Mouse (Mus musculus) CH12.LX (cell line): Measurements from ENCODE around the gene Pde4d. TPM values are rescaled to one million over a fixed set of nuclear protein-coding genes. Genes with fewer than 3 reads are reported as not detected.

ENCODE experiments used
- DNase-seq: peaks from one replicate; pipeline ENCODE4 v3.0.0-alpha.2; 2013; ENCODE audit errors: extremely low read depth
- H3K27ac ChIP-seq: 2 replicates; pipeline ENCODE4 v1.5.1; 2012; ENCODE audit warnings: low read depth, mild to moderate bottlenecking, control low read depth, moderate library complexity; ENCODE audit not compliant: insufficient read depth
- H3K27me3 ChIP-seq: replicated peaks from 2 replicates; pipeline ENCODE3; 2012; ENCODE audit warnings: inconsistent platforms
- H3K36me3 ChIP-seq, 2 experiments: replicated peaks in 1 of 2; 2 replicates each; pipeline versions ENCODE3 to v1.6.1; 2012; ENCODE audit warnings: inconsistent platforms in 1 of 2, low read length in 1 of 2, mild to moderate bottlenecking in 1 of 2, mixed read lengths in 1 of 2, moderate library complexity in 1 of 2; ENCODE audit not compliant: control insufficient read depth in 1 of 2, insufficient read depth in 1 of 2
- H3K4me1 ChIP-seq, 2 experiments: 2 replicates each; pipeline ENCODE4 v1.6.1; 2012; ENCODE audit warnings: inconsistent platforms in 1 of 2, moderate library complexity in 1 of 2; ENCODE audit not compliant: insufficient read depth in 2 of 2, control insufficient read depth in 1 of 2
- H3K4me2 ChIP-seq: 2 replicates; pipeline ENCODE4 v1.6.1; 2012; ENCODE audit warnings: low read depth, mild to moderate bottlenecking, control low read depth; ENCODE audit not compliant: poor library complexity, insufficient read depth, severe bottlenecking
- H3K4me3 ChIP-seq, 3 experiments: fragments of 150-350 bp in 1 of 3; sonication (generic) in 1 of 3; replicated peaks in 1 of 3; 2 replicates each; pipeline versions ENCODE3 to v1.5.1; 2011 to 2012; ENCODE audit warnings: low read depth in 2 of 3, low read length in 2 of 3, mild to moderate bottlenecking in 2 of 3, moderate library complexity in 2 of 3, control low read depth in 1 of 3, improper control_type of control experiment in 1 of 3, inconsistent platforms in 1 of 3, mixed read lengths in 1 of 3; ENCODE audit not compliant: poor library complexity in 1 of 3
- H3K79me2 ChIP-seq: replicated peaks from 2 replicates; pipeline ENCODE4 v1.6.1; 2012; ENCODE audit warnings: mild to moderate bottlenecking, moderate library complexity; ENCODE audit not compliant: control insufficient read depth, poor library complexity, insufficient read depth, severe bottlenecking; ENCODE audit errors: extremely low read depth
- H3K9ac ChIP-seq: 2 replicates; pipeline ENCODE4 v1.6.1; 2012; ENCODE audit warnings: low read depth, mild to moderate bottlenecking, control low read depth, moderate library complexity; ENCODE audit not compliant: insufficient read depth
- H3K9me3 ChIP-seq: replicated peaks from 2 replicates; pipeline ENCODE3; 2012; ENCODE audit warnings: low read length, inconsistent platforms, mixed read lengths
- CHD2 ChIP-seq: IDR thresholded peaks from 2 replicates; pipeline ENCODE4 v1.6.1; 2011; ENCODE audit warnings: low read length, improper control_type of control experiment
- E2F4 ChIP-seq: IDR thresholded peaks from 2 replicates; pipeline ENCODE4 v1.6.1; 2011; ENCODE audit warnings: low read depth, low read length, improper control_type of control experiment; ENCODE audit not compliant: insufficient replicate concordance
- ELF1 ChIP-seq: IDR thresholded peaks from 2 replicates; pipeline ENCODE4 v1.6.1; 2014; ENCODE audit warnings: low read depth, mild to moderate bottlenecking, inconsistent platforms, low read length, improper control_type of control experiment
- EP300 ChIP-seq: IDR thresholded peaks from 2 replicates; pipeline ENCODE4 v1.6.1; 2011; ENCODE audit warnings: low read length, improper control_type of control experiment
- ETS1 ChIP-seq: conservative IDR thresholded peaks from 2 replicates; pipeline ENCODE4 v1.6.1; 2012; ENCODE audit warnings: low read depth, mild to moderate bottlenecking, inconsistent platforms, low read length, improper control_type of control experiment, moderate library complexity
- GABPA ChIP-seq: IDR thresholded peaks from 2 replicates; pipeline ENCODE4 v1.6.1; 2012; ENCODE audit warnings: low read depth, low read length, improper control_type of control experiment, inconsistent platforms; ENCODE audit not compliant: insufficient replicate concordance
- IRF4 ChIP-seq: IDR thresholded peaks from 2 replicates; pipeline ENCODE4 v1.6.1; 2014; ENCODE audit warnings: low read depth, mild to moderate bottlenecking, inconsistent platforms, low read length, improper control_type of control experiment
- JUN ChIP-seq: IDR thresholded peaks from 2 replicates; pipeline ENCODE4 v1.6.1; 2011; ENCODE audit warnings: low read depth, mild to moderate bottlenecking, low read length, improper control_type of control experiment, moderate library complexity; ENCODE audit not compliant: insufficient read depth
- JUND ChIP-seq: conservative IDR thresholded peaks from 2 replicates; pipeline ENCODE4 v1.6.1; 2011; ENCODE audit warnings: low read depth, low read length, improper control_type of control experiment
- KAT2A ChIP-seq: IDR thresholded peaks from 2 replicates; pipeline ENCODE4 v1.6.1; 2012; ENCODE audit warnings: low read length, improper control_type of control experiment, inconsistent platforms; ENCODE audit not compliant: insufficient replicate concordance
- MAFK ChIP-seq: IDR thresholded peaks from 2 replicates; pipeline ENCODE4 v1.6.1; 2011; ENCODE audit warnings: low read length, improper control_type of control experiment; ENCODE audit not compliant: insufficient replicate concordance
- MXI1 ChIP-seq: IDR thresholded peaks from 2 replicates; pipeline ENCODE4 v1.6.1; 2011; ENCODE audit warnings: mild to moderate bottlenecking, low read depth, low read length, improper control_type of control experiment
- PAX5 ChIP-seq: IDR thresholded peaks from 2 replicates; pipeline ENCODE4 v1.6.1; 2012; ENCODE audit warnings: low read length, inconsistent platforms, mixed read lengths
- RCOR1 ChIP-seq: conservative IDR thresholded peaks from 2 replicates; pipeline ENCODE4 v1.6.1; 2012; ENCODE audit warnings: low read depth, mild to moderate bottlenecking, inconsistent platforms, low read length, improper control_type of control experiment
- SMC3 ChIP-seq: IDR thresholded peaks from 2 replicates; pipeline ENCODE4 v1.6.1; 2011; ENCODE audit warnings: low read depth, low read length, improper control_type of control experiment
- TBP ChIP-seq: conservative IDR thresholded peaks from 2 replicates; pipeline ENCODE4 v1.6.1; 2011; ENCODE audit warnings: low read depth, low read length, improper control_type of control experiment
- TCF12 ChIP-seq: IDR thresholded peaks from 2 replicates; pipeline ENCODE4 v1.6.1; 2014; ENCODE audit warnings: low read depth, mild to moderate bottlenecking, inconsistent platforms, low read length, improper control_type of control experiment
- ZMIZ1 ChIP-seq: IDR thresholded peaks from 2 replicates; pipeline ENCODE4 v1.6.1; 2012; ENCODE audit warnings: low read depth, mild to moderate bottlenecking, inconsistent platforms, low read length, improper control_type of control experiment
- ZNF384 ChIP-seq: IDR thresholded peaks from 2 replicates; pipeline ENCODE4 v1.6.1; 2012; ENCODE audit warnings: low read depth, low read length, improper control_type of control experiment, inconsistent platforms
- dilution Hi-C: fragments of 300-500 bp; cut with MboI; formaldehyde crosslinking; loops from 2 replicates; pipeline ENCODE4 v1.14.3; 2020; ENCODE audit warnings: low sequenced_read_pairs; ENCODE audit not compliant: extremely low pct_unique_long_range_greater_than_20kb, extremely low pct_ligation_motif_present
- in situ Hi-C: fragments of 300-500 bp; cut with MboI; formaldehyde crosslinking; loops from 3 replicates; pipeline ENCODE4 v1.14.3; 2019; ENCODE audit warnings: low sequenced_read_pairs, low pct_ligation_motif_present, low pct_unique_long_range_greater_than_20kb, mixed read lengths
- polyA plus RNA-seq: library from polyadenylated mRNA; unstranded; fragments of >175 nt; gene quantifications from 2 replicates; pipeline ENCODE4 v1.2.1, GENCODE M21; 2012; ENCODE audit warnings: low read depth; ENCODE audit not compliant: insufficient read length
- total RNA-seq, 2 experiments: library from RNA; depleted of rRNA; stranded (reverse); fragments of 300-350 nt in 1 of 2; fragments of >200 nt in 1 of 2; gene quantifications; 2 replicates each; pipeline ENCODE4 v1.2.3; 2012 to 2014

The Pde4d gene
- total and polyA plus RNA-seq, 3 experiments, result not detected

DNA sequence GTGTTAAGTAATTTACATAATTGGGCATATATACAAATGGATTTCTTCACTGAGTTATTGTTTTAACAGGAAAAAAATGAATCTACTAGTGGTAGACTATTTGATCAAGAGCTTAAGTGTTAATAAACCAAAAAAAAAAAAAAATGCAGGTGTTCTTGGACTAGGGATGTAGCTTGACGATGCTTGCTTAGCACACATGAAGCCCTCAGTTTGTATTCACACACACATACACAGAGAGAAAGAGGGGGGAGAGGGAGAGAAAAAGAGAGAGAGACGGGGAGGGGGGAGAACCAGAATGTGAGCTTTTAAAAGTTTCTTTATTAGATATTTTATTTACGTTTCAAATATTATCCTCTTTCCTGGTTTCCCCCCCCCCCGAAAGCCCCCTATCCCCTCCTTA lies 740.9 kb downstream of the Pde4d start:
- no peak for DNase-seq
- H3K27ac ChIP-seq, result no peak overlapping the region
- no peaks in the 10 kb centered on the region for H3K79me2 ChIP-seq
- H3K4me2 ChIP-seq, result no peak overlapping the region
- no peak overlapping the region for H3K9ac ChIP-seq
- dilution Hi-C loops (no loop called here), in situ Hi-C loops (no loop called here)
- no peaks in the 10 kb centered on the region for H3K4me1 ChIP-seq
- TF ChIP-seq TBP (no peak), EP300 (no peak), JUND (no peak), ELF1 (no peak), MXI1 (no peak), ZMIZ1 (no peak), KAT2A (no peak), JUN (no peak), TCF12 (no peak), ZNF384 (no peak), IRF4 (no peak), CHD2 (no peak), MAFK (no peak), SMC3 (no peak), RCOR1 (no peak), E2F4 (no peak), ETS1 (no peak)
- no peaks in the 10 kb centered on the region for H3K36me3 ChIP-seq
- H3K9me3 ChIP-seq, result no peaks in the 10 kb centered on the region
- no peak overlapping the region for H3K4me3 ChIP-seq
- no peaks in the 10 kb centered on the region for H3K27me3 ChIP-seq

DNA sequence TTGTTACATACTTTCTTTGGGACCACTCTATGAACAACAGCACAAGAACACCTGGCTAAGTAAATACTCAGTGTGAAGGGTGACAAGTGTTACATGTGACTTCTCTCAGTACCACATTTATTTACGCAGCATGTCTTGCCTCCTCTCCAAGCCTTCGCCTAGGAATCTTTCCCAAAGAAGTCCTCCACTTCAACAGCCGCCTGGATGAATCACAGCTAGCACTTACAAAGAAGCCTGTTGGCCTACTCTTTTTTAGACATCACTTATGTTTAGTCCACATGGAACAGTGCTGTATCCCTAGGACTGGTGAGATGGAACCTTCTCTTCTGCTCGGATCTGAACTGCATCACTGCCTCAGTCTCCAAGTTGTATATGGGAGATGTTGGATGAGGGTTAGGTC lies 741.4 kb downstream of the Pde4d start:
- dilution Hi-C loops, result no loop called here
- TF ChIP-seq TBP (no peak), ZNF384 (no peak), GABPA (no peak), TCF12 (no peak), MXI1 (no peak), PAX5 (no peak)

More for the DNA sequence above, 741.4 kb downstream of the Pde4d start:
- Histone ChIP-seq H3K4me2 (no peak overlapping the region), H3K79me2 (no peaks in the 10 kb centered on the region), H3K4me1 (no peaks in the 10 kb centered on the region), H3K9me3 (no peaks in the 10 kb centered on the region), H3K4me3 (no peak overlapping the region), H3K27ac (no peak overlapping the region), H3K36me3 (no peaks in the 10 kb centered on the region), H3K9ac (no peak overlapping the region), H3K27me3 (no peaks in the 10 kb centered on the region)
- DNase-seq, result no peak
- in situ Hi-C loops, result no loop called here
